Mouse (Mus musculus): ENCODE measurements around the gene E030018B13Rik. TPM values are rescaled to one million over a fixed set of nuclear protein-coding genes. Genes with fewer than 3 reads are reported as not detected.

E030018B13Rik gene
- not detected in 2 replicates for total RNA-seq (2017)

GRCm38 (mm10) chr7:63916268-63916907, at the start of gene E030018B13Rik:
Gene E030018B13Rik (plus strand): TSS chr7:63916857.
- ATAC-seq (replicated peaks; ENCODE audit: low read depth, poor library complexity, severe bottlenecking): no peak

GRCm38 (mm10) chr7:63868356-63868918, 48.2 kb upstream of the E030018B13Rik start:
- no peak for ATAC-seq (replicated peaks; ENCODE audit: low read depth, poor library complexity, severe bottlenecking)

- no peak for ATAC-seq (replicated peaks; ENCODE audit: low read depth, poor library complexity, severe bottlenecking)
Measured at GRCm38 (mm10) chr7:63871698-63872097, 45.0 kb upstream of the E030018B13Rik start.

- no peak for ATAC-seq (replicated peaks; ENCODE audit: low read depth, poor library complexity, severe bottlenecking)
Measured at GRCm38 (mm10) chr7:63873880-63874279, 42.8 kb upstream of the E030018B13Rik start.

- no peak for ATAC-seq (replicated peaks; ENCODE audit: low read depth, poor library complexity, severe bottlenecking)
Measured at GRCm38 (mm10) chr7:63875686-63876085, 41.0 kb upstream of the E030018B13Rik start.

- ATAC-seq (replicated peaks; ENCODE audit: low read depth, poor library complexity, severe bottlenecking): 0 out of 2 replicates have a peak, but pooled peaks have one; percentile 33
Measured at GRCm38 (mm10) chr7:63876640-63877039, 40.0 kb upstream of the E030018B13Rik start.

GRCm38 (mm10) chr7:63877610-63878009, 39.0 kb upstream of the E030018B13Rik start:
- peak; percentile 22; the same call in 1 of the 2 replicates for ATAC-seq (replicated peaks; ENCODE audit: low read depth, poor library complexity, severe bottlenecking)

- no peak for ATAC-seq (replicated peaks; ENCODE audit: low read depth, poor library complexity, severe bottlenecking)
Measured at GRCm38 (mm10) chr7:63879583-63879982, 37.1 kb upstream of the E030018B13Rik start.

GRCm38 (mm10) chr7:63882739-63883138, 33.9 kb upstream of the E030018B13Rik start:
- no peak for ATAC-seq (replicated peaks; ENCODE audit: low read depth, poor library complexity, severe bottlenecking)

GRCm38 (mm10) chr7:63885025-63885424, 31.6 kb upstream of the E030018B13Rik start:
- ATAC-seq (replicated peaks; ENCODE audit: low read depth, poor library complexity, severe bottlenecking): no peak

GRCm38 (mm10) chr7:63887034-63887551, 29.6 kb upstream of the E030018B13Rik start:
- no peak for ATAC-seq (replicated peaks; ENCODE audit: low read depth, poor library complexity, severe bottlenecking)

GRCm38 (mm10) chr7:63887602-63888123, 29.0 kb upstream of the E030018B13Rik start:
- ATAC-seq (replicated peaks; ENCODE audit: low read depth, poor library complexity, severe bottlenecking): no peak

GRCm38 (mm10) chr7:63888674-63889073, 28.0 kb upstream of the E030018B13Rik start:
- ATAC-seq (replicated peaks; ENCODE audit: low read depth, poor library complexity, severe bottlenecking): no peak

- ATAC-seq (replicated peaks; ENCODE audit: low read depth, poor library complexity, severe bottlenecking): no peak
Measured at GRCm38 (mm10) chr7:63889116-63889975, 27.3 kb upstream of the E030018B13Rik start.

- ATAC-seq (replicated peaks; ENCODE audit: low read depth, poor library complexity, severe bottlenecking): no peak
Measured at GRCm38 (mm10) chr7:63891488-63892075, 25.1 kb upstream of the E030018B13Rik start.

GRCm38 (mm10) chr7:63893201-63893600, 23.5 kb upstream of the E030018B13Rik start:
- ATAC-seq (replicated peaks; ENCODE audit: low read depth, poor library complexity, severe bottlenecking): no peak

- no peak for ATAC-seq (replicated peaks; ENCODE audit: low read depth, poor library complexity, severe bottlenecking)
Measured at GRCm38 (mm10) chr7:63893729-63894128, 22.9 kb upstream of the E030018B13Rik start.

GRCm38 (mm10) chr7:63894662-63895061, 22.0 kb upstream of the E030018B13Rik start:
- ATAC-seq (replicated peaks; ENCODE audit: low read depth, poor library complexity, severe bottlenecking): no peak

GRCm38 (mm10) chr7:63895223-63895622, 21.4 kb upstream of the E030018B13Rik start:
- ATAC-seq (replicated peaks; ENCODE audit: low read depth, poor library complexity, severe bottlenecking): no peak

All from common myeloid progenitor, adult 5-6 weeks (primary cell).